Mouse (Mus musculus) embryonic fibroblast, embryonic 13.5 days (primary cell): ENCODE measurements around the gene Pou5f1.

Source experiments
- CTCF ChIP-seq: IDR thresholded peaks from 2 replicates; pipeline ENCODE4 v1.5.1; 2011; ENCODE audit warnings: mild to moderate bottlenecking, control low read depth, low read length, moderate library complexity, borderline replicate concordance; ENCODE audit not compliant: insufficient read depth
- POLR2A ChIP-seq: IDR thresholded peaks from 2 replicates; pipeline ENCODE4 v1.6.1; 2011; ENCODE audit warnings: low read depth, mild to moderate bottlenecking, control low read depth, low read length, moderate library complexity

- TF ChIP-seq CTCF, result no peak
- TF ChIP-seq POLR2A, result no peak
Observed at GRCm38 (mm10) chr17:35532360-35532759, 26.5 kb downstream of the Pou5f1 start.
